Mouse (Mus musculus): ENCODE measurements around the gene Ebf3. TPM values are rescaled to one million over a fixed set of nuclear protein-coding genes. Genes with fewer than 3 reads are reported as not detected.

Gene Ebf3
- polyA plus RNA-seq, 1 experiment from 2014 or later: 0.30 TPM

DNA sequence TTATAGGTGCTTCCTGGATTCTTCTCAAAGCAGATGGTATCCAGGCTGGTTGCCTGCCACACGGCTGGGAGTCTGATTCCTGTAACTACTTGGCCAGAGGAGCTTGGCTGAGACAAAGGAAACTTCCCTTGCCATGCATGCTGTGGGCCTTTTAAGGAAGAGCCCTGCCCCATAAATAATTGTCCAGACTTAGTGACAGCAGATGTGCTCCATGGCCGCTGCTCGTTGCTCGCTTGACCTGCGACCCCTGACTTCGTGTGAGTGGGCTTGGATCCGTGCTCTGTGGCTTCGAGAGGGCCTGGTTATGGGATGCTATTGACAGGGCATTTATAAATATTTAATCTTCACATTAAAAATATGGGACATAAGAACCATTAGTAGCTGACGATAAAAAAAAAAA lies 142.0 kb downstream of the Ebf3 start:
- no peaks in the 10 kb centered on the region for H3K4me1 ChIP-seq (replicated peaks; ENCODE audit: insufficient read depth, low read length)
- no peak overlapping the region for H3K27ac ChIP-seq
- no peak for TF ChIP-seq CTCF (IDR thresholded peaks at IDR 0.05; ENCODE audit: low read depth)
- no peaks in the 10 kb centered on the region; the same call in 1 of the 2 replicates for H3K9me3 ChIP-seq (replicated peaks; ENCODE audit: low read length)
- H3K4me3 ChIP-seq (replicated peaks; ENCODE audit: low read depth, low read length): no peak overlapping the region
- no peak overlapping the region for H3K4me2 ChIP-seq (ENCODE audit: low read length)
- H3K27me3 ChIP-seq (ENCODE audit: insufficient read depth, low read length): no peaks in the 10 kb centered on the region
- no peaks in the 10 kb centered on the region for H3K36me3 ChIP-seq (ENCODE audit: insufficient read depth, low read length)
- WGBS: 24% methylated on average over 9 of the region's 9 CpGs
- DNase-seq (ENCODE audit: low spot score) (no peak), ATAC-seq (replicated peaks; ENCODE audit: low FRiP score, low read depth) (no peak)
- H3K9ac ChIP-seq (ENCODE audit: low read depth, low read length): no peak overlapping the region

DNA sequence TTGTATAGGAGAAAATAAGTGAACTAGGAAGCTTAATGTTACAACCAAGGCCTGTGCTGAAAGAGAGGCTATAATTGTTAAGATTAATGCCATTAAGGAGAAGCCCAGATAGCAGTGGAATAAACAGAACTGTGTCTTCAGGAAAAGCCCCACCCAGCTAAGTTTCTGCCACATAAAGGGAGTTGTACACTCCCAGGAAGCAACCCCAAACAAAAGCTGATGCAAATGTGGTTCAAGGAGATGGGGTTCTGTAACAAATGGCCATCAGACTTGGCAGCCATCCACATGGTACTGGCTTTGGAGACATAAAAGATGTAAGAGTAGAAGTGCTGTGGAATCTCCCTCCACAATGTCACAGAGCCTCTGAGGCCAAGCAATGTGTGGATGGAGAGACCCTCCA lies 155.2 kb downstream of the Ebf3 start:
- H3K36me3 ChIP-seq (ENCODE audit: insufficient read depth, low read length): no peaks in the 10 kb centered on the region
- H3K4me3 ChIP-seq (replicated peaks; ENCODE audit: low read depth, low read length): no peak overlapping the region
- DNase-seq (ENCODE audit: low spot score) (no peak), ATAC-seq (replicated peaks; ENCODE audit: low FRiP score, low read depth) (no peak)
- no peaks in the 10 kb centered on the region for H3K27me3 ChIP-seq (ENCODE audit: insufficient read depth, low read length)
- H3K9me3 ChIP-seq (replicated peaks; ENCODE audit: low read length): no peaks in the 10 kb centered on the region
- no peak overlapping the region for H3K9ac ChIP-seq (ENCODE audit: low read depth, low read length)
- no peaks in the 10 kb centered on the region for H3K4me1 ChIP-seq (replicated peaks; ENCODE audit: insufficient read depth, low read length)
- no peak overlapping the region for H3K4me2 ChIP-seq (ENCODE audit: low read length)
- TF ChIP-seq CTCF (IDR thresholded peaks at IDR 0.05; ENCODE audit: low read depth): no peak
- H3K27ac ChIP-seq: no peak overlapping the region

DNA sequence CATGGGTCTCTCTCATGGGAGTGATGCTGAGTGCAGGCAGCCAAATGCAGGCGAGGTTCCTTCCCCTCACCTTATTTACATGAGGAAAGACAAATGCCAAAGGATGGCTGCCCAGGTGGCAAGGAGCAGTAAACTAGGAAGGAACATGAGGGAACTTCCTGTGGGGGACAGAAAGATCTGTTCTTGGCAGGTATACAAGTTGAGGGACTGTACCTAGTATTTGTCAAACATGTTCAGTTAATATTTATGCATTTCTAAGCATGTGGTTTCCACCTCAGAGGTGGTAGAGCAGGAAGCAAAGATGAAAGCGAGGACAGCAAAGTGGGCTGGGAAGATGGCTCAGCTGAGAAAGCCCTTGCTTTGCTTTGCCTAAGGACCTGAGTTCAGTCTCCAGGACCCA lies 159.6 kb downstream of the Ebf3 start:
- Histone ChIP-seq H3K4me1 (replicated peaks; ENCODE audit: insufficient read depth, low read length) (no peaks in the 10 kb centered on the region), H3K36me3 (ENCODE audit: insufficient read depth, low read length) (no peaks in the 10 kb centered on the region), H3K4me2 (ENCODE audit: low read length) (no peak overlapping the region), H3K9ac (ENCODE audit: low read depth, low read length) (no peak overlapping the region), H3K27ac (no peak overlapping the region), H3K27me3 (ENCODE audit: insufficient read depth, low read length) (no peaks in the 10 kb centered on the region), H3K4me3 (replicated peaks; ENCODE audit: low read depth, low read length) (no peak overlapping the region), H3K9me3 (replicated peaks; ENCODE audit: low read length) (no peaks in the 10 kb centered on the region)
- DNase-seq (ENCODE audit: low spot score) (no peak), ATAC-seq (replicated peaks; ENCODE audit: low FRiP score, low read depth) (no peak)
- WGBS: 58% methylated on average over 2 of the region's 2 CpGs
- no peak for TF ChIP-seq CTCF (IDR thresholded peaks at IDR 0.05; ENCODE audit: low read depth)

DNA sequence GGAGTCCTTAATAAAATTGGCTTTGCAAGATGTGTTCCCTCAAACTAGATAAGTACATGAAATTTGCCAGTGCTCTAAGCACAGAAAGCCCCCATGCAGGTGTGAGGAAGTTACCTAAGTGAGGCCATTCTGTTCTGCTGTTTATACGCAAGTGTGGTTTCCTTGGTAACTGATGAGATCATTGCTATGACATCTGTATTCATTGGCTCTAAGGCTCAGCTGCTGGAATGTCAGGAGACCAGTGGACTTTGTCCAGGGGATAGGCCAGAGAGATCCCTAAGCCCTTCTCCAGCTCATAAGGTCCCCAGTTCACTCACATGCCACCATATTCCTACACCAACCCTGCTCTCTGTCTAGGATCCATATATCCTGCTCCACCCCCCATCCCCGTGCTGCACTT lies 162.4 kb downstream of the Ebf3 start:
- WGBS: 93% methylated on average over 2 of the region's 2 CpGs
- H3K27me3 ChIP-seq (ENCODE audit: insufficient read depth, low read length): no peaks in the 10 kb centered on the region
- H3K4me1 ChIP-seq (replicated peaks; ENCODE audit: insufficient read depth, low read length): no peaks in the 10 kb centered on the region
- no peak overlapping the region for H3K27ac ChIP-seq
- no peaks in the 10 kb centered on the region for H3K36me3 ChIP-seq (ENCODE audit: insufficient read depth, low read length)
- no peak for ATAC-seq (replicated peaks; ENCODE audit: low FRiP score, low read depth)
- no peaks in the 10 kb centered on the region for H3K9me3 ChIP-seq (replicated peaks; ENCODE audit: low read length)
- H3K4me2 ChIP-seq (ENCODE audit: low read length): no peak overlapping the region
- no peak overlapping the region for H3K9ac ChIP-seq (ENCODE audit: low read depth, low read length)
- no peak for TF ChIP-seq CTCF (IDR thresholded peaks at IDR 0.05; ENCODE audit: low read depth)
- no peak overlapping the region for H3K4me3 ChIP-seq (replicated peaks; ENCODE audit: low read depth, low read length)
- no peak for DNase-seq (ENCODE audit: low spot score)

DNA sequence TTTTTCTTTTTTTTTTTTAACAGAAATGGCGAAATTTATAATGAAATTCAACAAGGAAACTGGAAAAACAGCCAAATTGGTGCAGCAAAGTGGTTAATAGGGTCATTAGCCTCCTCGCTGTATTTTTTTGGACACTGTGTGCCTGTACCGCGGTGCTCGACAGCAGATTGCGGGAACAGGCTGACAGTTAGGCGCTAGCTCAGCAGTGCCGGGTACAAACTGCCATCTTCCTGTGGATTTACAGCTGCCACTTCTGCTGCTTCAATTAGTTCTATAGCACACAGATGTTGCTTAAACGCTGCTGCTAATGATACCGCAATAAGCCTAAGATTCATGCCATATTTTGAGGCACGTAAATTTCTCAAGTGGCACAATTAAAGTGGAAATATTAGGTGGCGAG lies 167.1 kb downstream of the Ebf3 start:
- peaks cover 3% of the 10 kb centered on the region; the same call in 1 of the 2 replicates for H3K27me3 ChIP-seq (ENCODE audit: insufficient read depth, low read length)
- H3K36me3 ChIP-seq (ENCODE audit: insufficient read depth, low read length): no peaks in the 10 kb centered on the region
- no peak overlapping the region for H3K4me3 ChIP-seq (replicated peaks; ENCODE audit: low read depth, low read length)
- no peak overlapping the region for H3K9ac ChIP-seq (ENCODE audit: low read depth, low read length)
- no peak overlapping the region for H3K4me2 ChIP-seq (ENCODE audit: low read length)
- no peak for TF ChIP-seq CTCF (IDR thresholded peaks at IDR 0.05; ENCODE audit: low read depth)
- no peak overlapping the region for H3K27ac ChIP-seq
- H3K9me3 ChIP-seq (replicated peaks; ENCODE audit: low read length): no peaks in the 10 kb centered on the region
- WGBS: 70% methylated on average over 12 of the region's 12 CpGs
- DNase-seq (ENCODE audit: low spot score) (no peak), ATAC-seq (replicated peaks; ENCODE audit: low FRiP score, low read depth) (no peak)
- no peaks in the 10 kb centered on the region for H3K4me1 ChIP-seq (replicated peaks; ENCODE audit: insufficient read depth, low read length)

Other genes starting within 250 kb of the Ebf3 start
- gene 9430038I01Rik, start 96.3 kb upstream of the Ebf3 start, polyA plus RNA-seq (2015; fragmentation: Nextera tagmentation; extraction: Ambion mirVana): 23.1 and 23.8 TPM in 2 replicates
- gene Glrx3, start 123.2 kb upstream of the Ebf3 start, polyA plus RNA-seq (2015; fragmentation: Nextera tagmentation; extraction: Ambion mirVana): 219 and 222 TPM in 2 replicates

Data from kidney, postnatal 0 days (tissue).